Mouse (Mus musculus) brain, adult 10 weeks (tissue): ENCODE results near the gene Phkb. TPM values are rescaled to one million over a fixed set of nuclear protein-coding genes. Genes with fewer than 3 reads are reported as not detected.

Experiments used
- polyA plus RNA-seq: library from polyadenylated mRNA; stranded (reverse); fragments of 350-450 nt; fragmentation: Illumina TruSeq; extraction: RNeasy Lipid Tissue Mini Kit (QIAGEN cat#74804); gene quantifications from one replicate; pipeline ENCODE4 v1.2.3, GENCODE M21; 2015; ENCODE audit warnings: low read depth, low replicate concordance

Phkb gene
- polyA plus RNA-seq, result 27.5 TPM

DNA sequence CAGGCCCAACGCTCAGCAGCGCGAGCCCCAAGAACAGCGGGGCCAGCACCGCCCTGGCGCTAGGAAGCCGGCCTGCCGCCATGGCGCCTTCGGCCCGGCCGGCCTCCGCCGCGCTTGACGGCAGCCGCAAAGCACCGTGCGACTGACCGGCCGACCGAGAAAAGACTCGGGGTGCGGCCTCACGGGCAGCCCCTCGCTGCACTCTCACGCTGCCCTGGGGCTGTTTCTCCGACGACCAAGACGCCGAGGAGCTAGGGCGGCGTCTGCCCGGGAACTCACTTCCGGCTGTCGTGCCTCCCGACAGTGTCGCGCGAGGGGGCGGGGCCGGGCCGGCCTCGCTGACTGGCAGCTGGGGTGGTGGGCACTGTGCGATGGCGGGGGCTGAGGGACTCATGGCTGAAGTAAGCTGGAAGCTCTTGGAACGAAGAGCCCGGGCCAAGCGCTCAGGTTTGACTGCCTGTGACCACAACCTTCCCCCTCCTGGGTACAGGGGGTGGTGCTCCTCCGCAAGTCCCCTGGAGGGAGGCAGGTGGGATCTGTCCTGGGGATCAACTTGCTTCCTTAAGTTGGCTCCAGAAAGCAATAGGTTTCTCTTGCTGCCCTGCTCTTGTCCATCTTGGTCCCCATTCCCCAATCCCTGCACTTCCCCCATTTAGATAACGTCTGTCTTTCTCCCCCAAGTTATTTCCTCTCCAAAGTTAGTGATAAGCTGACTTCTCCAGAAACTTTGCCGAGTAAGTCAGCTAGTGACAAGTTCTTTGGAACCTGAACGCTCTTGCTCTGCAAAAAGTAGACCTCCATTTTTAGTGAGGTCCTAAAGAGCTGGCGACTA lies at the start of gene Phkb, which contains the start of gene Itfg1:
Gene Phkb (plus strand): TSS at position 303 of the 832 bp plus-strand sequence.
Gene Itfg1 (minus strand): TSS at position 265 of the 832 bp plus-strand sequence.

Other genes with a start within 250 kb of the Phkb start
- gene Neto2, start 140.0 kb upstream of the Phkb start, polyA plus RNA-seq, result 54.9 TPM
- 212 TPM for gene Itfg1, start within 50 bp of the Phkb start, polyA plus RNA-seq